Mouse (Mus musculus) NIH3T3 (cell line): Measurements from ENCODE around the gene Slc25a26.
A peak's percentile ranks its signal among the peaks of the same experiment; 100 is the strongest.

Experiments
- DNase-seq: peaks from one replicate; pipeline ENCODE4 v3.0.0-alpha.2; 2012; ENCODE audit warnings: low read depth

The Slc25a26 gene

DNA sequence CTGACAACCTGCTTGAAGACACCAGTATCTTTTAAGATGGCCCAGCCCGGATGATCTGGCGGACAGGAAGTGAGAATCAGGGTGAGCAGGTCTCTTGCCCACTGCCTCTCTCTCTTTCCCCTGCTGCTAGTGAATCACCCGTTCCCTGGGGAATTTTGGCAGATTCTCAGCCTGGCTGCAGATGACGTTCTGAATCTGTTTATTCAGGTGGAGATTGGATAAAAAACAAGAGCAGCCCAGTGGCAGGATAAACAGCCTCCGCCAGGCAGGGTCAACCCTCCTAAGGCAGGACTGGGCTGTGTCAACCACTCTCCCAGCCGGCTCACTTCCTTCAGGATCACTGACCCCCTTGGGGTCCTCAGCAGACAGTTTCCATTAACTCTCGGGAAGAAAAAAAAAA lies 140.2 kb downstream of the Slc25a26 start:
- peak; percentile 89 for DNase-seq

DNA sequence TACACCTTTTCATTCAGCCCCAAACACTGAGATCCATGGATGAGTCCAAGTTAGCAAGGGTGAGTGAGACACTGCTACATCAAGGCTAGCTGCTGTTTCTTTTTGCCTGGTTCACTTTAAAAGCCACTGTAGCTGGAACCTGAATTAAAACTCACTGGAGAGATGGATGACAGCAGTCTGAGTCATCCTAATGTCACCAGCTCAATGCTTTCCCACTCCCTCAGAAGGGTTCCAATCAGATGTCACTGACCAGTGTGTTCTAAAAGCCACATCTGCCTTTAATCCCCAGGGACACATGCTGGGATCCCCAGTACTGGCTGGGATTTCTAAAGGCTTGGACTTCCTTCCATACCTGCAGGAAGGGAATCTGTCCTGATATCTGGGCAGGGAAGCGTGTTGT lies 141.9 kb downstream of the Slc25a26 start:
- DNase-seq: no peak

DNA sequence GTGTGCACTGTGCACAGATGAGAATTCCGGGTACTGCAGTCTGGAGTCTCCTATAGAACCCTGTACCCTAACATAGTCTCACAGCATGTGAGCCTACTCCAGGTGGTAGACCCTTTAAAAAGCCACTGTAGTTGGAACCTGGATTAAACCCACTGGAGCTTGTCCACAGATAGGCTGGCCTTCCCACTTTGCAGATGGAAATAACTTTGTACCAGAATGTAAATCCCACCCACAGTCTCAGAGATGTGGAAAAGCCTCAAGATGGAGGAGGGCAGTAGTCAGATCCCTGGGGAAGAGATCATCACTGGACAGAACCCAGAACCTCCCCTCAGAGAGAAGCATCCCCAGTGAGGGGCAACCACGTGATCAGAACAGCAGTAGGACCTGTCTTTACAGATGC lies 143.9 kb downstream of the Slc25a26 start:
- no peak for DNase-seq

DNA sequence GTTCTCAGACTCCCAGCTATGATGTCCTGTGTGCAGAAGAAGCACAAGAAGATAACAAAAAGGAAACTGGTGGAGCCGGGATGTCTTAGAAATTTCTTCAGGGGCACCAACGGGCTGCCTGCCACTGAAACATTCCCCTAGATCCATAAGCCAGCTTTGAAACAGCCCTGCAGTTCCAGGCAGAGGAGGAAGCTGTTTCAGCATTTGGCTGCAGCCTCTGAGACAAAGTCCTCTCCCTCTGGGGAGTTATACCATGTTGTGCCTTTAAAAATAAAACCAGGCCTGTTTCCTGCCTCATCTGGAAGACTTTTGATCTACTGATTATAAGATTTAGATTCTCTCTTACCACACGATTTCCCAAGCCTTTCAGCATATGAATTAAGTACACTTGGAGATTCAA lies 144.5 kb downstream of the Slc25a26 start:
- DNase-seq: no peak

DNA sequence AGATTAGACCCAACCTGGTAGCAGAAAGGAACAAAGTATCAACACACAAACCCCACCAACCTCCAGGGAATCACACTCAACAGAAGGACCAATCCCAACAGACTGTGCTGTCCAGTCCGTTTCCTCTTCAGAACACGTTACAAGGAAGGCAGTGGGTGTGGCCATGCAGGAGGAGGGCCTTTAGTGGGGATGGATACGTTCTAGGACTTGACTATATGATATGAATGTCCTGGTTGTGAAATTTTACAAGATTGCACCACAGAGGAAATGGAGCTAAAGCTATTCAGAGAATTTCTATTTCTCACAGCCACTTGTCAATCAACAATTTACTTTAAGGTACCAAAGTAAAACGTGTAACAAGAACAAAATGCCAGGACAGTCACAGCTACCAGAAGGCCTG lies 145.6 kb downstream of the Slc25a26 start:
- DNase-seq: peak; percentile 80

DNA sequence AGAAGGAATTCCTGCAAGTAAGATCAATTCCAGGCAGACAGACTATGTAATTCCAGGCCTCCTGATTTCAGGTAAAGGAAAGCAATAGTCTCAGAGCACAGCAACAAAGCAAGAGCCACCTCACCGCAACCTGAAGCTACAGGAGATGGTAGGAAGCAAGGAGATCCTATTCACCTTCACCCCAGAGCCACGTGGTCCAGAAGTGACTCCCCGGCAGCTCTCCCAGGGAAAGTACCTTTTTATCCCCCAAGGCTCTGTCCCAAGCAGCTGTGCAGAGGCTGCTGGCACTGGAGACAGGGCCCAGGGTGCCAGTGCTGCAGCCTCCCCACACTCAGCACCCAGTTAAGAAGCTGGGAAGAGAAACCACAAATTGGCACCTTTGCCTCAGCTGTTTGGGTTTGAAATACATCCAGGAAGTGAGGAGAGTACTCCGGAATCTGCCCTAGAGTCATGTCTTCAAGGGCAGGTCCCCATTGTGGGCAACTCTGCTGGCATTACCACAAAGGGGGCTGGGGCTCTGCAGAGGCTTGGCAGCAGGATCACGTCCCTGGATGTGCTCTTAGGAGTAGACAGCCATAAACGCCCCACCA lies 146.2 kb downstream of the Slc25a26 start:
- peak; percentile 68 for DNase-seq

DNA sequence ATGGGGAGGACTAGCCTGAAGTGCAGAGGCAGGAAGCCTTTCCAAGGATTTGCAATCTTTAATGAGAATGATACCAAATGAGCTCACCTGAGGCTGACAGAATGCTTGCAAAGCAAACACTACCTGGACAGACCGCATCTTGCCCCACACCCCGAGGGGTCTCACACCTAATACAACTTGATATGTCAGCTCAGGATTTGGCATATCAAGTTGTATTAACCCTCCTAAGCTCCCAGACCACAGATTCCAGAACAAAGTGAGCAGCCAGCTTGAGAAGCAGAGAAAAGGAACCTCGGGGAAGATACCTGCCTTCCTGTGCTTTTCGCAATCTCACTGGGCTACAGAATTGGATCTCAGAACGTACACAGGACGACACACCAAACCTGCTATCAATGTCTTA lies 146.8 kb downstream of the Slc25a26 start:
- DNase-seq: no peak

DNA sequence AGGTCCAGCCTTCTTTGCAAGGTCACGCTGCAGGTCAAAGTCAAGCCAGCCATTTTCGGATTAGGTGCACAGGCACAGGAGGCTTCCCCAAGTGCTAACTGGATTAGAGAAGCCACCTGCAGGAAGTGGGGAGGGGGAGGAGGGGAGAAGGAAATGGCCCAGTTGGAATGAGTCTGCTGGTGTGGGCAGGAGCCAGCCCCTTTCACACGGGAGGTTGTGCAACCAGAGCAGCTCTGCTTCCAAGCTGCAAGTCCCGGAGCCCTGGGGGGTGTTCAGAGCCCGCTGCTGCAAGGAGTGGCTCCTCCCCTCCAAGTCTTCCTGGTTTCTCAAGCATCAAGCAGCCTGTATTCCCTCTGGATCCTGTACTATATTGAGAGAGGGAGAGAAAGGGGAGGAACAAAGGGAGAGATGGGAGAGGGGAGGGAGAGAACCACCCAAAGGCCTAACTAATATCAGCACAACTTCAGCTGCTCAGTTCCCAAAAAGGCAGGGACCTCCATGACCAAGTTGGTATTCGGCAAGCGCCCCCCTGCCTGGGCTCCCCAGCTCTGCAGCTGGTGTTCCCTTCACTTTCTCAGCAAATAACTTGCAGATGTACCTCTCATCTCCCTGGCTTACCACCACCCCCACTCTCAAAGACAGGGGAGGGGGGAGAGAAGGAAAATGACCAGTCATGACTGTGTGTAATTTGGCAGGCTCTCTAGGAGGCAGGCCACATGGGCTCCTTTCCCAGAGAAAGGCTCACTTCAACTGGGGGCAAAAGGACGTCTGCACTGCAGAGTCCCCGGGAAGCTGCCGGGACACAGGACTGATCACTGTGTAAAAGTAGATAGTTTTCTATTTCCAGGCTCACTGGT lies 147.7 kb downstream of the Slc25a26 start:
- DNase-seq: peak; percentile 97

DNA sequence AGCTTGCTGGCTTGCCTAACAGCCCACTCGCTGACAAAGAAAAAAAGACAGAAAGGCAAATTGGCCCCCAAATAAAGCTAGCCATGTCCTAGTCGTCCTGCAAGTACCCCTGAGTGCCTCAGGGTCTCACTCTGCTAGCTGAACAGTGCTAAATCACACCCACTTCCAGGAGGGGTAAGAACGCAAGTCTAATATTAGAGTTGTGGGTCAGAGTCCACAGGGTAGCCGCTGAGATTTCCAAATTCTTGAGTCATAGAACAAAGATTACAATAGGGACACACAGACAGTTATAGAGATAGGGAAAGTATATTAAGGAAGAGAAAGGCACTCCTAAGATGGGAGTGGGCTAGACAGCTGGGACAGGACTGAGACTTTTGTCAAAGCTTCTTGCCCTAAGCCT lies 148.4 kb downstream of the Slc25a26 start:
- peak; percentile 60 for DNase-seq

DNA sequence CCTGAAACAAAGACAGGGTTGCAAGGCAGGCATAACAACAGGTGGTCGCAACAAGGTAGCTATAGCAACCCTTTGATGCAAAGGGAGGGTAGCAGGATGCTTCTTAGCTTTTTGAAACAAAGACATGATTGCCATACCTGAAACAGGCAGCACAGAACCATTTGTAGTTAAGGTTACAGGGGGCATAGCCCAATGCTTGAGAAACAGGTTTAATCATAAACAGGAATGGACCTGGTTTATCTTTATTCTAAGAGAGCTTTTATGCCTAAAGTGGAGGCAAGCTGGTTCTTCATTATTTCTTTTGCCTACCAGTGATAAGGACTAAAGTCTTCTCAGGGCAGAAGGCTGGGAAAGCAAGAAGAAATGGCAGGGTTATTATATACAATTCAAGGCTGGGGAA lies 149.5 kb downstream of the Slc25a26 start:
- DNase-seq: no peak

DNA sequence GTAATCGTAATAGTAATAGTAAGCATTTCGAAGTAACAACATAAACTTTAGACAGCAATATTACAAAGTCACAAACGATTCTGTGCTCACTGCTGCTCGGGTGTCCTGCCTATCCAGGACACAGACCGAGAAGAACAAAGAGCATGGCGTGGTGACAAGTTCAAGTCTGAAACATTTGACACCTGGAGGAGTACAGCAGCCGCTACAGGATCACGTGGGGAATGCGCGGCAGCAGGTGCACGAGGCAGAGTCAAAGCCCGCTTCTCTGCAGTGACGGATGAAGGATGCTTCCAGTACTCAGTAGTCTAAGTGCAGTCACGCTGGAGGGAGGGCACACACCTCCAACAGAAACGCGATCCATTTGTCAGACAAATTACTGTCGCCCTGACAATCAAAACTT lies 151.4 kb downstream of the Slc25a26 start:
- no peak for DNase-seq

DNA sequence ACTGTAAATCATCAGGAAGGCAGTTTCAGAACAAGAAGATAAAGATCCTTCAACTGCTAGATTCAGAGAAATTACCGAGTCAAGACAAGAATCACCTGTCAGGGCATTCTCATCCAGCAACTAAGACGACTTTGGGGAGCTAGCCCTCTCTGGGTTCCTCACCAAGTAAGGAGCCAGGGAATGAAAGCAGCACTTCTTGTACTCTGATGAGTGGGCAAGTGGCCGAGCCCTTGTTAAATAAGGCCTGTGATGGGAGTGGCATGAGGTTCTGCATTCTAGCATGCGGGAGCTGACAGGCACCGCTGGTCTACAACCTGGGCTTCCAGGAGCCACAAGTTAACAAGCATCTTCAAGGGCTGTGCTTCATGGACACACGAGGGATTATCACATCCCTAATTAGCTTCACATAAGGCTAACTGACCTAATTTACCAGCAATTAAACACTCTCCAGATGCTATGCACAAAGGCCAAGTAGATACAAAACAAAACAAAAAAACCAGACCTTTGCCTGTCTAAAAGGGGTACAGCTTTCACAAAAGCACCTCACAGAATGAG lies 152.6 kb downstream of the Slc25a26 start:
- DNase-seq: no peak

DNA sequence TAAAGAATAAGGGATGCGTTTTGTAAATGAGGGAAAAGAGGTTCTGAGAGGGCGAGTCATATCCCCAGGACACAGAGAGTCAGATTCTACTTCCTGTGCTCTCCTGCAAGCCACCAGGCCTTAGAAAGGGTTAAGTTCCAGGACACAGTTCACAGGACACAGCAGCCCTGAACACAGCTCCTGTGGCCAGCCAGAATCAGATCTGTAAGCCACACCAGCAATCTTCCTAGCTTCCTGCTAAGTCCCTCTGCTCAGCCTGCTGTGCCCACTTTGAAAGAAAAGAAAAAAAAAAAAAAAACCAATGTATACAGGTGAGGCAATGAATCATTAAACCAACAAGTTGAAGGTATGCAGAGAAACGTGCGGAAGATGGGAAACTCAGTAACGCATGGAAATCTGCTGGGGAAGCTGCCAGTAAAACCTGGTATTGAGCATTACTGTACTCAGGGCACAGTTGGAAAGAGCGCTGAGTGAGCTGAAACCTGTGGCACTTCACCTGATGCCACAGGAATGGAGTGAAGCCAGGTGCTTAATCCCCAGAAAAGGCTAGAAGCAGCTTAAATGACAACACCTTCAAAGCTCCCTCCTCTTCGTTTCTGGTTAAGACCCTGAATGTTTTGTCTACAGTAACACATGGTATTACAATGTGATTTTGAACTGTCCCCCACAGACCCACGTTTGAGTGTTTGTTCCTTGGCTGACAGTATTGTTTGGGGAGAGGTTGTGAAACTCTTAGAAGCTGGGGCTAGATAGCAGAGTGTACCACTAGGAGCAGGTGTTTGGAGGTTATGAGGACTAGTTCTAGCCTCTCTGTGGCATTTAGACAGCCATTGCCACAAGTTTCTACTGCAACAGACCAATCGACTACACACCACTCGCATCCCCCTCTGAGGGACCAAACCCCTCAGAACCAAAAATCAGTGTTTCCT lies 153.5 kb downstream of the Slc25a26 start:
- DNase-seq: no peak
